Mouse (Mus musculus) heart, adult 2 months (tissue): ENCODE results near the gene 1700012B07Rik.

Experiments
- CTCF ChIP-seq: fragments of 200-600 bp; IDR thresholded peaks from 2 replicates; pipeline ENCODE4 v1.8.1; 2022; ENCODE audit warnings: antibody characterized with exemption, mild to moderate bottlenecking, moderate library complexity
- EP300 ChIP-seq: fragments of 200-500 bp; IDR thresholded peaks from 2 replicates; pipeline ENCODE4 v1.6.1; 2011; ENCODE audit warnings: low read depth, low read length, control low read depth; ENCODE audit not compliant: insufficient read depth
- POLR2A ChIP-seq: fragments of 200-500 bp; IDR thresholded peaks from 2 replicates; pipeline ENCODE4 v1.6.1; 2011; ENCODE audit warnings: mild to moderate bottlenecking, low read depth, low read length, control low read depth; ENCODE audit not compliant: insufficient read depth

- TF ChIP-seq CTCF (no peak), POLR2A (no peak), EP300 (no peak)
These were observed 44.8 kb upstream of the 1700012B07Rik start for GRCm38 (mm10) chr11:109872674-109873073.
